Mouse (Mus musculus) hindbrain, embryonic 15.5 days (tissue): Measurements from ENCODE around the gene Gm20388. TPM values are rescaled to one million over a fixed set of nuclear protein-coding genes. Genes with fewer than 3 reads are reported as not detected.
A peak's percentile ranks its signal among the peaks of the same experiment; 100 is the strongest.

Experiments used
- ATAC-seq: fragments of 200-750 bp; cut with Nextera tagmentation; 2 replicates; pipeline ENCODE4 v1.8.0; 2017; ENCODE audit warnings: low read depth, moderate number of reproducible peaks, moderate TSS enrichment; ENCODE audit not compliant: low FRiP score
- H3K27ac ChIP-seq: fragments of 300-500 bp; sonication (generic); replicated peaks from 2 replicates; pipeline ENCODE4 v1.5.1; 2015; ENCODE audit warnings: mild to moderate bottlenecking, inconsistent platforms
- H3K27me3 ChIP-seq: fragments of 300-500 bp; sonication (generic); 2 replicates; pipeline ENCODE4 v1.6.1; 2015; ENCODE audit warnings: control low read depth, inconsistent platforms
- H3K36me3 ChIP-seq: fragments of 300-500 bp; sonication (generic); 2 replicates; pipeline ENCODE4 v1.6.1; 2015; ENCODE audit warnings: control low read depth, inconsistent platforms
- H3K4me1 ChIP-seq: fragments of 300-500 bp; sonication (generic); replicated peaks from 2 replicates; pipeline ENCODE4 v1.6.1; 2015; ENCODE audit warnings: control low read depth, inconsistent platforms
- H3K4me2 ChIP-seq: fragments of 300-500 bp; sonication (generic); 2 replicates; pipeline ENCODE4 v1.6.1; 2015; ENCODE audit warnings: moderate library complexity, mild to moderate bottlenecking, inconsistent platforms
- H3K4me3 ChIP-seq: fragments of 300-500 bp; sonication (generic); 2 replicates; pipeline ENCODE4 v1.5.1; 2015; ENCODE audit warnings: mild to moderate bottlenecking, inconsistent platforms
- H3K9ac ChIP-seq: fragments of 300-500 bp; sonication (generic); 2 replicates; pipeline ENCODE4 v1.6.1; 2015; ENCODE audit warnings: inconsistent platforms
- H3K9me3 ChIP-seq: fragments of 300-500 bp; sonication (generic); 2 replicates; pipeline ENCODE4 v1.6.1; 2016; ENCODE audit warnings: control low read depth, inconsistent platforms
- WGBS: fragments of 180-500 bp; shearing (Covaris S2); methylation state at CpG from one replicate; pipeline ENCODE4 v1.1.7; 2015; 5-methylcytosine and 5-hydroxymethylcytosine counted together
- polyA plus RNA-seq: library from polyadenylated mRNA; unstranded; fragments of >200 nt; fragmentation: Nextera tagmentation; extraction: Ambion mirVana; gene quantifications from 2 replicates; pipeline ENCODE4 v1.2.1, GENCODE M21; 2015

The Gm20388 gene
- polyA plus RNA-seq, 1 experiment from 2014 or later = 5.4 TPM

DNA sequence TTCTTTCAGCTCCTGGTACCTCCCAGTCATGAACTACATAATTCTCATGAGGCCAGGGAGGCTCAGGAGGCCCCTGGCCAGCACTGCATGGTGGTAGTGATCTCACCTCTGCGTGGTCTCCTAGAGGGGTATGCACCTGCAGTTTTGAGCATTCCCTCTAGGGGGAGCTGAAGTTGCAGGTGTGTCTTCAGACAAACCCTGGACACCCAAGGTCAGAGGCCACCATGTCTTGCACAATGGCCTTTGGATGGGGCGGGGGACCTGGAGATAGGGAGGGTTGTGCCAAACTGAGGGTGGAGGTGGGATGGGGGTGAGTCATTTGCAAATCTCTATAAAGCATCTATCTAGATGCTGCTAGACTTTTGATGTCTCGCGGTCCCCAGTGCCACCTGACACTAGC, 405.0 kb downstream of the Gm20388 start:
- WGBS = 81% methylated on average over 4 of the region's 4 CpGs
- Histone ChIP-seq H3K27me3 (0 out of 2 replicates have a peak, but pooled peaks cover 3% of the 10 kb centered on the region), H3K4me2 (no peak overlapping the region), H3K4me1 (peaks cover 25% of the 10 kb centered on the region), H3K4me3 (no peak overlapping the region), H3K36me3 (no peaks in the 10 kb centered on the region), H3K9me3 (no peaks in the 10 kb centered on the region), H3K9ac (no peak overlapping the region), H3K27ac (no peak overlapping the region)
- ATAC-seq = no peak

DNA sequence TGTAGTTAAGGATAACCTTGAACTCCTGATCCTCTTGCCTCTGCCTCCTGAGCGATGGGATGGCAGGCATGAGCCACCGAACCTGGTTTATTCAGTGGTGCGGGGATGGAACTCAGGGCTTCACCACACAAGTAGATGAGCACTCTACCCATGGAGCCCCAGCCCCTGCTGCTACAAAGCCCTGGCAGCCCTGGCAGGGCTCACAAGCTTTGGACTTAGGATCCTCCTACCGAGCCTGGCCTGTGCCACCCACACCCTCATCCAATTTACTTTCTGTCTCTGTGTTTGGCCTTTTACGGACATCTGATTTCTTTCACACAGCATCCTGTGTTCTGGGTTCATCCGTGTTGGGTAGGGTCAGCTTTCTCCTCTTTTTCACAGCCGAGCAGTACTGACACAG, 406.1 kb downstream of the Gm20388 start:
- WGBS = 82% methylated on average over 7 of the region's 7 CpGs
- no peak for ATAC-seq
- Histone ChIP-seq H3K4me3 (no peak overlapping the region), H3K4me1 (peaks cover 20% of the 10 kb centered on the region; the same call in 1 of the 2 replicates), H3K4me2 (no peak overlapping the region), H3K27ac (no peak overlapping the region), H3K9me3 (no peaks in the 10 kb centered on the region), H3K9ac (no peak overlapping the region), H3K36me3 (no peaks in the 10 kb centered on the region), H3K27me3 (no peaks in the 10 kb centered on the region)

- H3K9me3 ChIP-seq = no peaks in the 10 kb centered on the region
- WGBS = 85% methylated on average over 21 of the region's 21 CpGs
- ATAC-seq = no peak
- H3K27ac ChIP-seq = no peak overlapping the region
- H3K36me3 ChIP-seq = no peaks in the 10 kb centered on the region
- H3K27me3 ChIP-seq = no peaks in the 10 kb centered on the region
- H3K4me1 ChIP-seq = peaks cover 23% of the 10 kb centered on the region
- H3K4me3 ChIP-seq = no peak overlapping the region
- no peak overlapping the region for H3K4me2 ChIP-seq
- no peak overlapping the region for H3K9ac ChIP-seq
These were observed 406.6 kb downstream of the Gm20388 start for GRCm38 (mm10) chr8:120317118-120317824.

GRCm38 (mm10) chr8:120318476-120318991, 407.9 kb downstream of the Gm20388 start:
- Histone ChIP-seq H3K36me3 (no peaks in the 10 kb centered on the region), H3K4me1 (peaks cover 34% of the 10 kb centered on the region), H3K4me3 (no peak overlapping the region), H3K4me2 (no peak overlapping the region), H3K9me3 (no peaks in the 10 kb centered on the region), H3K27me3 (no peaks in the 10 kb centered on the region), H3K9ac (no peak overlapping the region), H3K27ac (no peak overlapping the region)
- no peak for ATAC-seq
- 60% methylated on average over 12 of the region's 12 CpGs for WGBS

DNA sequence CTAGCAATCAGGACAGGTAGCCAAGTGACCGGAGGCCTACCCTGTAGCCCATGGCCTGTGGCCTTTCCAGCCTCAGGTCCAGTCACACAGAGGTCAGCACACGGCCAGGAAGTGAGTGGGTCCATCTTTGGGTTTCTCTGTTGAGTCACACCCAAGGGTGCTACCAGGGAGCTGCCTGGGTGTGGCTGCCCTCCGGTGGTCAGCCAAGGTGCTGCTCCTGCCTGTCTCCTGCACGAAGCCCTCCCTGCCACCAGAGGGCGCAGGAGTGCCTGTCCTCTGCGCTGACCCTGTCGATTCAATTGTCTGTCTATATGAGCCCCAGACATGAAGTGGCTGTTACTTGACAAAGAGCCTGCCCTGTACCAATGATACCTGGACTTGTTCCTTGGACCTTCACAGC, 408.8 kb downstream of the Gm20388 start:
- Histone ChIP-seq H3K9ac (no peak overlapping the region), H3K9me3 (no peaks in the 10 kb centered on the region), H3K36me3 (no peaks in the 10 kb centered on the region), H3K27ac (no peak overlapping the region), H3K4me1 (peaks cover 40% of the 10 kb centered on the region), H3K4me3 (no peak overlapping the region), H3K4me2 (no peak overlapping the region), H3K27me3 (no peaks in the 10 kb centered on the region)
- WGBS = 26% methylated on average over 7 of the region's 7 CpGs
- ATAC-seq = no peak

DNA sequence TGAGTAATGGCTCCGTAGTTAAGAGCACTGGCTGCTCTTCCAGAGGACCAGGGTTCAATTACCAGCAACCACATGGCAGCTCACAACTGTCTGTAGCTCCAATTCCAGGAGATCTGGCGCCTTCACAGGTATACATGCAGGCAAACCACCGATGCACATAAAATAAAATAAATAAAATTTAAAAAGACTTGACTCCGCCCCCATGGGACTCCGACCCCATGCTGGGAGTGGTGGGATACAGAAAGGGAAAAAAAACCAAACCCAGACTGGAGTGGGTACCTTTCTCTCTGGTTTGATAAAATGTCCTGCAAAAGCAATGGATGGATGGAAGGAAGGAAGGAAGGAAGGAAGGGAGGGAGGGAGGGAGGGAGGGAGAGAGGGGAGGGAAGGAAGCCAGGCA, 409.5 kb downstream of the Gm20388 start:
- ATAC-seq = no peak
- H3K4me1 ChIP-seq = peaks cover 45% of the 10 kb centered on the region
- H3K27ac ChIP-seq = no peak overlapping the region
- no peaks in the 10 kb centered on the region for H3K27me3 ChIP-seq
- H3K9ac ChIP-seq = no peak overlapping the region
- H3K36me3 ChIP-seq = no peaks in the 10 kb centered on the region
- H3K9me3 ChIP-seq = no peaks in the 10 kb centered on the region
- no peak overlapping the region for H3K4me2 ChIP-seq
- H3K4me3 ChIP-seq = no peak overlapping the region
- 91% methylated on average over 5 of the region's 5 CpGs for WGBS

GRCm38 (mm10) chr8:120321724-120322123, 411.1 kb downstream of the Gm20388 start:
- H3K4me2 ChIP-seq = no peak overlapping the region
- no peaks in the 10 kb centered on the region for H3K9me3 ChIP-seq
- H3K9ac ChIP-seq = no peak overlapping the region
- no peak for ATAC-seq
- H3K36me3 ChIP-seq = no peaks in the 10 kb centered on the region
- H3K27me3 ChIP-seq = no peaks in the 10 kb centered on the region
- peaks cover 51% of the 10 kb centered on the region for H3K4me1 ChIP-seq
- no peak overlapping the region for H3K27ac ChIP-seq
- no peak overlapping the region for H3K4me3 ChIP-seq
- 49% methylated on average over 6 of the region's 6 CpGs for WGBS

- Histone ChIP-seq H3K36me3 (no peaks in the 10 kb centered on the region), H3K4me3 (no peak overlapping the region), H3K9me3 (no peaks in the 10 kb centered on the region), H3K27ac (peak overlapping the region; percentile 48; the same call in 1 of the 2 replicates), H3K4me2 (peak overlapping the region; percentile 9), H3K9ac (0 out of 2 replicates have a peak overlapping the region, but pooled peaks have one; percentile 19), H3K27me3 (no peaks in the 10 kb centered on the region), H3K4me1 (peaks cover 45% of the 10 kb centered on the region)
- 9% methylated on average over 20 of the region's 20 CpGs for WGBS
- peak; percentile 63 for ATAC-seq
These were observed 412.4 kb downstream of the Gm20388 start for GRCm38 (mm10) chr8:120322956-120323448.

DNA sequence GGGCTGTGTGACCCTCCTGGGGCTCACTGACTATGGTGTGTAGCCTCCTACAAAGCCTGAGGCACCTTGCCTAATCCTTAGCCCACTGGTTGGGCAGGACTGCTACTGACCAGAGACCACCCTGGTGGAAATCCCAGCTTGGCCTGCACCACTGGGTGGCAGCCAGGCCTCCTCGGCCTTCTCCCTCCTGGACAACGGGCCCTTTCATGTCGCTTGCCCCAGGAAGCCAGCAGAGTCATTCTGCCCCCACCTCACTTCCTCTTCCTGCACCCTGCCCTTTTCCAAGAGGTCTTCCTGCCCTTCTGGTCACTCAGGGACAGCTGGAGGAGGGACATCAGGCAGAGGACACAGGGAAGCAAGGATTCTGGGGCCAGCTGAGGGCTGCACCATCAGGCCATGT, 413.9 kb downstream of the Gm20388 start:
- H3K4me1 ChIP-seq = peaks cover 47% of the 10 kb centered on the region
- H3K9ac ChIP-seq = no peak overlapping the region
- H3K4me2 ChIP-seq = no peak overlapping the region
- H3K27me3 ChIP-seq = no peaks in the 10 kb centered on the region
- H3K36me3 ChIP-seq = no peaks in the 10 kb centered on the region
- no peak overlapping the region for H3K4me3 ChIP-seq
- 58% methylated on average over 3 of the region's 3 CpGs for WGBS
- no peaks in the 10 kb centered on the region for H3K9me3 ChIP-seq
- ATAC-seq = no peak
- H3K27ac ChIP-seq = no peak overlapping the region

DNA sequence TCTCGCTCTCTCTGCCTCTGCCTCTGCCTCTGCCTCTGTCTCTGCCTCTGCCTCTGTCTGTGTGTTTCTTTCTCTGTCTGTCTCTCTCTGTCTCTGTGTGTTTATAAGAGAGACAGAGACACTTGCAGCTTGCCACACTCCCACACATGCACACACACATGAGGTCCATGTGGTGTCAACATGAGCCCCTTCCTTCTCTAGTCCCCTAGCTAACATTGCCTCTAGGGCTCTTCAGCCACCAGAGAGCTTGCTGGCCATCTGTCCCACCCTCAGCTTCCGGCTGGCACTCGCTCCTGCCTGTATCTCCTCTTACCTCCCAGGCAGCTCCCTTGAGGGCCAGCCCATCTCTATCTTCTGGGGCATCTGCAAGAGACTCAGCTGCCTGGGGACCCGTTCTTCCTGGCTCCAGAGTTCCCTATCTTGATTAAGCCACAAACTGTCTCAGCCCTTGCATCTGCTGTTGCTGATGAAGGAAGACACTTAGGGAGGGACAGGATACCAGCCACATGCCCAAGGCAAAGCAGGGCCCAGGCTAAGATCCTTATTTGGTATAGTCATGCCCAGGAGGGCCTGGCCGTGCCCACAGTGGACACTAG, 414.6 kb downstream of the Gm20388 start:
- 49% methylated on average over 5 of the region's 5 CpGs for WGBS
- Histone ChIP-seq H3K27ac (no peak overlapping the region), H3K4me2 (no peak overlapping the region), H3K27me3 (no peaks in the 10 kb centered on the region), H3K4me1 (peaks cover 49% of the 10 kb centered on the region), H3K36me3 (no peaks in the 10 kb centered on the region), H3K9ac (no peak overlapping the region), H3K9me3 (no peaks in the 10 kb centered on the region), H3K4me3 (no peak overlapping the region)
- no peak for ATAC-seq

DNA sequence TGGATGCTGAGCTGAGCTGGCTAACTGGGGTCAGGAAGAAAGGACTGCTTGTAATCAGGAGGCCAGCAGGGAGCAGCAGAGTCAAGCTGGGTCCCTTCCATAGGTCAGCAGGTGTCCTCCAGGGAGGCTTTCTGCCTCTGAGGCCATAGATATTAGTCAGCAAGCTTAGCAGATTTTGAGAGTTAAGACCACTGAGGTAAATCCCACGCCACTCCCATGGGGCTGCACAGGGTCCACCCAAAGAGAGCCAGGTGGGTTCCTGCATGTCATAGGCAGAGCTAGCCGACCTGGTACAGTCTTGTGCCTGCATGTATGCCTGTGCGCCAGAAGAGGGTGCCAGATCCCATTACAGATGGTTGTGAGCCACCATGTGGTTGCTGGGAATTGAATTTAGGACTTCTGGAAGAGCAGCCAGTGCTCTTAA, 416.5 kb downstream of the Gm20388 start:
- Histone ChIP-seq H3K9me3 (no peaks in the 10 kb centered on the region), H3K27me3 (no peaks in the 10 kb centered on the region), H3K4me2 (no peak overlapping the region), H3K9ac (no peak overlapping the region), H3K4me1 (peaks cover 47% of the 10 kb centered on the region), H3K27ac (no peak overlapping the region), H3K36me3 (no peaks in the 10 kb centered on the region), H3K4me3 (no peak overlapping the region)
- no peak for ATAC-seq
- 48% methylated on average over 3 of the region's 3 CpGs for WGBS

GRCm38 (mm10) chr8:120328361-120329022, 417.9 kb downstream of the Gm20388 start:
- Histone ChIP-seq H3K27ac (no peak overlapping the region), H3K36me3 (no peaks in the 10 kb centered on the region), H3K4me1 (peaks cover 34% of the 10 kb centered on the region), H3K27me3 (no peaks in the 10 kb centered on the region), H3K9me3 (no peaks in the 10 kb centered on the region), H3K4me2 (no peak overlapping the region), H3K9ac (no peak overlapping the region), H3K4me3 (no peak overlapping the region)
- WGBS = 92% methylated on average over 13 of the region's 13 CpGs
- no peak for ATAC-seq
